Mouse (Mus musculus): ENCODE measurements around the gene Thap4.
"Not testable (repeated sequence)": the region's sequence is repeated elsewhere in the genome, so short reads cannot be mapped to it uniquely, and the experiment has no call there.

The Thap4 gene

GRCm38 (mm10) chr1:93691106-93691505 is 63.6 kb downstream of the Thap4 start:
- DNase-seq (ENCODE audit: low spot score), result no peak

- DNase-seq (ENCODE audit: low spot score), result no peak
Observed at GRCm38 (mm10) chr1:93689901-93690496, 64.7 kb downstream of the Thap4 start.

DNA sequence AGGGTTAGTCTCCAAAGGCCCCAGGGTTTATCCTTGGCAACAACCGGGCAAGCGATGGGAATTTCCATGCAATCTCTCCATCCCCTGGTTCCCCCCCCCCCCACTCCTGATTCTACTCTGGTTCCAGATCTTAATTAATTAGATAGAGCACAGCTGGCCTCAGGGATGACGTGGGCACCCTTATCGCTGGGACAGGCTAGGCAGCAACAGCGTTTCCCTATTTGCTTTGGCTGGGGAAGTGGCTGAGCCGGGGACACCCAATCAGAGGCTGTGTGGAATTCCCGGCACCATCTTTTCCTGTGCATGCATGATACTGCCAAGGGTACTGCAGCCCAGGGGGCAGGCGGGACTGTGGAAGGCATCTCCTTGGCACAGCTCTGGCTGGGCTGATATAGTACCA is 66.5 kb downstream of the Thap4 start:
- DNase-seq (ENCODE audit: low spot score), result no peak

GRCm38 (mm10) chr1:93686961-93687320 is 67.7 kb downstream of the Thap4 start:
- DNase-seq (ENCODE audit: low spot score), result no peak

GRCm38 (mm10) chr1:93686245-93686960 is 68.3 kb downstream of the Thap4 start:
- DNase-seq (ENCODE audit: low spot score), result peak; percentile 48

- DNase-seq (ENCODE audit: low spot score), result peak; percentile 70
Observed at GRCm38 (mm10) chr1:93685401-93686244, 69.0 kb downstream of the Thap4 start, which contains the start of gene Bok. Bok (plus strand) TSS chr1:93685660.

DNA sequence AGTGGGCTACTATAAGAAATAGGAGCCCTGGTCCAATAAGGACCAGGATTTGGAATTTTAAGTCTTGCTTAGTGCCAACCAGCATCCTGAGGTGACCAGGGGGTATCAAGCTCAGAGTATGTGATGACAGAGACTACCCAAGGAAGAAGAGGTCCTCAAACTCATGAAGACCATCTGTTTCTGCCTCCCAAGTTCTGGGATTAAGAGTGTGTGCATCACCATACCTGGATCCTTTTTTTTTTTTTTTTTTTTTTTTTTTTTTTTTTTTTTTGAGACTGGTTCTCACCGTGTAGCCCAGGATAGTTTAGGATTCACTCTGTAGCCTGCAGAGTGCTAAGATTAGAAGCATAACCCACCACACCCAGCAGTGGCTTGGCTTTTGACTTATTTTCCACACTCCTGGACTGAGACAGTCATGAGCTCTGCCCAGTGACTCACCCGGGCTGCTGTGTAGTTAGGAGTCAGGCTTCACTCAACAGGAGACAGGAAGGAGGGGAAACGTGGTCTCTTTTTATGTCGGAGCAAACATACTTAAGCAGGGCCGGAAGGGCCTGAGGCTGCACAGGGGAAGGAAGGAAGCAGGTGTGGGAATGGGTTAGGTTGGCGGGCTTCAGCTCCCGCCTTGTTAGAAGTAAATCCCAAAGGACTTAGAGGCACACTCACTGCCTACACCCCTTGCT is 74.6 kb downstream of the Thap4 start:
- DNase-seq (ENCODE audit: low spot score), result peak; percentile 14

GRCm38 (mm10) chr1:93678386-93678785 is 76.3 kb downstream of the Thap4 start:
- no peak for DNase-seq (ENCODE audit: low spot score)

GRCm38 (mm10) chr1:93672682-93673081 is 82.0 kb downstream of the Thap4 start:
- no peak for DNase-seq (ENCODE audit: low spot score)

GRCm38 (mm10) chr1:93669941-93670340 is 84.7 kb downstream of the Thap4 start:
- DNase-seq (ENCODE audit: low spot score), result no peak

DNA sequence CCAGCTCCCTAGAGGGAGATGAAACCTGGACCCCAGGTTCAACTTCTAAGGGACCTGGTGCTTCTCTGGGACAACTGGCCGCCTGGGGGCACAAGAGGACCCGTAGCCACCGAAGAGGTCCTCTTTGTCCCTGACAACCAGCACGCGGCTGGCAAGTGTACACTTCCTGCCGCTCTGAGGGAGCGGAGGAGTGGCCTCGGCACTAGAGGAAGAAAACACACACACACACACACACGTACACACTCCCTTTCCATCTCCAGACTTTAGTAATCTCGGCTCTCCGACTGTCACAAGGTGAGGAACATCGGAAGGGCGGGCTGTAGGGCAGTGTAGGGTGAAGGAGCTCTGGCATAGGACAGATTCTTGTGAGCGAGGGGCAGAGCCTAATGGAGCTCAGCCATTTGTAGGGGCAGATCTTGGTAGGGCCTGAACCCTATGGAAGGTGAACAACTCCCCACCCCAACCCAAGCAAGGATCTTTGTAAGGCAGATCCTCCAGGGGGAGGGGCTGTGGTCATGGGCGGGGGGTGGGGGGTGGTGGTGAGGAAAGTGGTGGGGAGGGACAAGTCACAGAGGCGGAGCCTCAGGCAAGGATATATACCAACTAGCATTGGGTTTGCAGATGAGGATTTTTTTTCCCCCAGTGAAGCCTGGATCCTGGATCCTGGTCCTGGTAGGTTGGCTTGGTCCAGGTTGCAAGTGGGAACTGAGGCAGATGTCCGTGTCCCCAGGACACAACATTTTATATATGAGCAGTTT is 85.7 kb downstream of the Thap4 start:
- DNase-seq (ENCODE audit: low spot score), result peak; percentile 61

DNA sequence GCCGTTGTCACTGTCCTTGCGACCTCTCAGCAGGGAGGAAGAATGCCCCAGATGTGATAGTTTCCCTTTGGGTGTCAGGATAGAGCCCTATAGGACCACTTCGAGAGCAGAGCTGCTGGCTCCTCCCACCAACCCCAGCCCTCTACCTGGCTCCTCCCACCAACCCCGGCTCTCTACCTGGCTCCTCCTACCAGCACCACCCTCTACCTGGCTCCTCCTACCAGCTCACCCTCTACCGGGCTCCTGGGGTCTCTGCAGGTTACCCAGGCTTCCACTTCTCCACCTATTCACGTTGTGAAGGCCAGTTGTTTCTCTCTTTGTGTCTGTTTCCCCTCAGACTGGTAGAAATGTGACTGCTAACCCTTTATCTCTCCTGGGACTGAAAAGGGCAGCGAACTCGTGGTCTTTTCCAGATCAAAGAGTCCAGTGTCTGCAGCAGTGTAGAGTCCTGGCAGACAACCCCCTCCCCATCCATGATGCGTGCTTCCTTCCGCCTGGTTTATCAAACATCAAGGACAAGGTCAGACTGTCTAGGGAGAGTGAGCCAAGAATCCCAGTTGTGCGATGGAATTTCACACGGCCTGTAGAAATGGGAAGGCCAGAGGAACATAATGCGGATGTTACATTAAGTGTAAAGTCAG is 86.8 kb downstream of the Thap4 start:
- DNase-seq (ENCODE audit: low spot score), result no peak

DNA sequence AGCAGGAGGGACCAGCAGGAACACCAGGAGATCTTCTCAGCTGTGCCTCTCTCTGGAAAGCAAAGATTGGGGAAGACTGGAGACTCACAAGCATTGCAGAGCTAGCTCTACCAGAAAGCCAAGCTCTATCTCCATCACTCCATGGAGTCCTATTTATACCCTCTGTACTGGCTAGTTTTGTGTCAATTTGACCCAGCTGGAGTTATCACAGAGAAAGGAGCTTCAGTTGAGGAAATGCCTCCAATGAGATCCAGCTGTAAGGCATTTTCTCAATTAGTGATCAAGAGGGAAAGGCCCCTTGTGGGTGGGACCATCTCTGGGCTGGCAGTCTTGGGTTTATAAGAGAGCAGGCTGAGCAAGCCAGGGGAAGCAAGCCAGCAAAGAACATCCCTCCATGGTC is 96.1 kb downstream of the Thap4 start, which contains the start of gene Stk25:
TSS of gene Stk25 (minus strand) at position 101 of the 400 bp plus-strand sequence.
- not testable (repeated sequence) for DNase-seq (ENCODE audit: low spot score)

- no peak for DNase-seq (ENCODE audit: low spot score)
Observed at GRCm38 (mm10) chr1:93657025-93657360, 97.7 kb downstream of the Thap4 start.

GRCm38 (mm10) chr1:93656325-93657024 is 98.2 kb downstream of the Thap4 start:
- no peak for DNase-seq (ENCODE audit: low spot score)

DNA sequence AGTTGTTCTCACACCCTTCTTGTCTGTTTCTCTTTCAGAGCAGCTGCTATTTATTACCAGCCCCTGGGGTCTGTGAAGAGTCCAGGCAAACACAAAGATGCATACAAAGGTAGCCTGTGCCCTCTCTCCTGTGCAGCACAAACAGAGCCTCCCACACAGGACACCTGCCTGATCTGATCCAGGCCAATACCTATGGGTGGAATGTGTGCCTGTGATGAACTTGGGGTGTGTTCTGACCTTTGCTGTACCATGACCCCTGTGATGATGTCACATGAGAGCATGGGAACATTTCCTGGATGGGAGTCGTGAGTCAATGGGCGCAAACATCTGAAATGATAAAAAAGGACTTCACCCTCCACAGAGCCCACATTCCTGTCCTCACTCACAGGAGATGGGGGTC is 99.9 kb downstream of the Thap4 start:
- DNase-seq (ENCODE audit: low spot score), result no peak

DNA sequence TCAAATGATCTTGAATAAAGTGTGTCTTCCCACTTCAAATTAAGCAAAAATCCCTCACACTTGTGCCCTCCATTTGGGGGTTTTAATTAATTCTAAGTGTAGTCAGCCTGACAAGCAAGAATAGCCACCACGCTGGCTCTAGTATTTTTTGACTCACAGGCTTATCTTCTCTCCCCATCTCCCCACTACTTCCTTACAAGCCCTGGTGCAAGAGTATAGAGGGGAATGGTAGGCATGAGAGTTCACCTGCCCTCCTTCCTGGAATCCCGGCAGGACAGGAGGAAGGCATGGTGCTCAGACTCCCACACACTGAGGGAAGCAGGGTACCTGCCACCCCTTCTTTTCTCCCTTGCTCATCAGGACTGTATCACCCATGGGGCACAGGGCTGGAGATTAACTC is 100.4 kb downstream of the Thap4 start:
- DNase-seq (ENCODE audit: low spot score), result no peak

Measured in urinary bladder, postnatal 25 days (tissue).